Mouse (Mus musculus) bone marrow, adult 2 months (tissue): Measurements from ENCODE around the gene Tmco1.

ENCODE experiments used
- CTCF ChIP-seq: fragments of 200-500 bp; IDR thresholded peaks from 2 replicates; pipeline ENCODE4 v1.5.1; 2011; ENCODE audit warnings: low read length, control low read depth; ENCODE audit not compliant: control insufficient read depth, insufficient read depth
- POLR2A ChIP-seq: fragments of 200-500 bp; IDR thresholded peaks from 2 replicates; pipeline ENCODE4 v1.6.1; 2011; ENCODE audit warnings: low read depth, mild to moderate bottlenecking, control low read depth, low read length, borderline replicate concordance; ENCODE audit not compliant: control insufficient read depth

- no peak for TF ChIP-seq CTCF
- TF ChIP-seq POLR2A: no peak
These were observed 44.2 kb downstream of the Tmco1 start for GRCm38 (mm10) chr1:167352403-167352802.
